Mouse (Mus musculus): Measurements from ENCODE around the gene Tmem265.

Tmem265 gene

GRCm38 (mm10) chr7:127561340-127561858 is at the start of gene Tmem265:
Gene Tmem265 (plus strand): TSS chr7:127561390.
- no peak for DNase-seq (ENCODE audit: low read depth, low spot score)

GRCm38 (mm10) chr7:127511808-127512230 is 49.4 kb upstream of the Tmem265 start, which contains the start of gene Srcap:
Gene Srcap (plus strand): TSS chr7:127511983.
- peak; percentile 89 for DNase-seq (ENCODE audit: low read depth, low spot score)

- peak; percentile 92 for DNase-seq (ENCODE audit: low read depth, low spot score)
These were observed 48.8 kb upstream of the Tmem265 start for GRCm38 (mm10) chr7:127512231-127513015.

GRCm38 (mm10) chr7:127513016-127513390 is 48.2 kb upstream of the Tmem265 start:
- DNase-seq (ENCODE audit: low read depth, low spot score), result no peak

GRCm38 (mm10) chr7:127513781-127514180 is 47.4 kb upstream of the Tmem265 start:
- DNase-seq (ENCODE audit: low read depth, low spot score), result no peak

- DNase-seq (ENCODE audit: low read depth, low spot score), result no peak
These were observed 45.3 kb upstream of the Tmem265 start for GRCm38 (mm10) chr7:127515846-127516245.

GRCm38 (mm10) chr7:127516344-127516743 is 44.8 kb upstream of the Tmem265 start:
- no peak for DNase-seq (ENCODE audit: low read depth, low spot score)

- DNase-seq (ENCODE audit: low read depth, low spot score), result no peak
These were observed 41.9 kb upstream of the Tmem265 start, which contains the start of gene Gm42715 for GRCm38 (mm10) chr7:127519284-127519683. Gene Gm42715 (plus strand): TSS chr7:127519584.

- DNase-seq (ENCODE audit: low read depth, low spot score), result no peak
These were observed 19.5 kb upstream of the Tmem265 start for GRCm38 (mm10) chr7:127541671-127542070.

GRCm38 (mm10) chr7:127549116-127549835 is 11.9 kb upstream of the Tmem265 start:
- no peak for DNase-seq (ENCODE audit: low read depth, low spot score)

GRCm38 (mm10) chr7:127551558-127551957 is 9.6 kb upstream of the Tmem265 start:
- no peak for DNase-seq (ENCODE audit: low read depth, low spot score)

GRCm38 (mm10) chr7:127560580-127560979 is 610 bp upstream of the Tmem265 start:
- no peak for DNase-seq (ENCODE audit: low read depth, low spot score)

GRCm38 (mm10) chr7:127564381-127565150 is 3.4 kb downstream of the Tmem265 start:
- no peak for DNase-seq (ENCODE audit: low read depth, low spot score)

- peak; percentile 84 for DNase-seq (ENCODE audit: low read depth, low spot score)
These were observed 11.8 kb downstream of the Tmem265 start, which contains the start of gene Phkg2 for GRCm38 (mm10) chr7:127572895-127573471. Gene Phkg2 (plus strand): TSS chr7:127573340.

GRCm38 (mm10) chr7:127573503-127574008 is 12.4 kb downstream of the Tmem265 start:
- no peak for DNase-seq (ENCODE audit: low read depth, low spot score)

GRCm38 (mm10) chr7:127574115-127574514 is 12.9 kb downstream of the Tmem265 start:
- DNase-seq (ENCODE audit: low read depth, low spot score), result no peak

GRCm38 (mm10) chr7:127583260-127583659 is 22.1 kb downstream of the Tmem265 start:
- DNase-seq (ENCODE audit: low read depth, low spot score), result no peak

GRCm38 (mm10) chr7:127585031-127585430 is 23.8 kb downstream of the Tmem265 start:
- DNase-seq (ENCODE audit: low read depth, low spot score), result no peak

GRCm38 (mm10) chr7:127586149-127586548 is 25.0 kb downstream of the Tmem265 start:
- no peak for DNase-seq (ENCODE audit: low read depth, low spot score)

GRCm38 (mm10) chr7:127587196-127587595 is 26.0 kb downstream of the Tmem265 start:
- no peak for DNase-seq (ENCODE audit: low read depth, low spot score)
